Mouse (Mus musculus) CH12.LX (cell line): ENCODE data around the gene Hsf2.

Experiments
- CTCF ChIP-seq, 2 experiments: IDR thresholded peaks in 1 of 2; conservative IDR thresholded peaks in 1 of 2; 2 replicates each; pipeline ENCODE4 v1.5.1; 2011 to 2012; ENCODE audit warnings: low read depth in 2 of 2, low read length in 2 of 2, improper control_type of control experiment in 1 of 2, inconsistent platforms in 1 of 2, mild to moderate bottlenecking in 1 of 2, moderate library complexity in 1 of 2
- GABPA ChIP-seq: IDR thresholded peaks from 2 replicates; pipeline ENCODE4 v1.6.1; 2012; ENCODE audit warnings: low read depth, low read length, improper control_type of control experiment, inconsistent platforms; ENCODE audit not compliant: insufficient replicate concordance
- HCFC1 ChIP-seq: IDR thresholded peaks from 2 replicates; pipeline ENCODE4 v1.6.1; 2012; ENCODE audit warnings: low read depth, mild to moderate bottlenecking, inconsistent platforms, low read length, improper control_type of control experiment
- JUND ChIP-seq: conservative IDR thresholded peaks from 2 replicates; pipeline ENCODE4 v1.6.1; 2011; ENCODE audit warnings: low read depth, low read length, improper control_type of control experiment
- RCOR1 ChIP-seq: conservative IDR thresholded peaks from 2 replicates; pipeline ENCODE4 v1.6.1; 2012; ENCODE audit warnings: low read depth, mild to moderate bottlenecking, inconsistent platforms, low read length, improper control_type of control experiment
- UBTF ChIP-seq: IDR thresholded peaks from 2 replicates; pipeline ENCODE4 v1.6.1; 2012; ENCODE audit warnings: low read depth, mild to moderate bottlenecking, inconsistent platforms, low read length, improper control_type of control experiment, moderate library complexity
- USF2 ChIP-seq: conservative IDR thresholded peaks from 2 replicates; pipeline ENCODE4 v1.6.1; 2011; ENCODE audit warnings: low read depth, low read length, improper control_type of control experiment
- ZKSCAN1 ChIP-seq: IDR thresholded peaks from 2 replicates; pipeline ENCODE4 v1.6.1; 2012; ENCODE audit warnings: low read depth, inconsistent platforms, low read length, improper control_type of control experiment, borderline replicate concordance

DNA sequence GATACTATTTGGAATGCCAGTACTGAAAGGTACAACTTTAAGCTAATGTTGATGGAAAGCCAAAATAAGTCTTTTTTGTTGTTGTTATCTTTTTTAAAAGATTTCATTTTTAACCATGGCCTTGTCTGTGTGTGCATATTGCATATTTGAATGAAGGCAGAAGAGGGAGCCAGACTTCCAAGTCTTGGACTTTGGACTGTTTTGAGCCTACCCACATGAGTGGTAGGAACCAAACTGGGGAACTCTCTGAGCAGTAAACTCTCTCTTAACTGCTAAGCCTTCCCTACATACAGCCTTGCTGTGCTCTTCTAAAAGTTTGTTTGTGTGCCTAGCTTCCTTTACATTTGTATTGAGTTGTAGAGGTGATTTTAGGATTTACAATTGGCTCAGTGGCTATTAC, 2.4 kb downstream of the Hsf2 start:
- TF ChIP-seq RCOR1 (no peak), GABPA (no peak), CTCF (conservative IDR thresholded peaks at IDR 0.05 in 1 of 2, IDR thresholded peaks at IDR 0.05 in 1 of 2; ENCODE audit: low read depth in 2 of 2, low read length in 2 of 2) (peak in 1 of 2 experiments; percentile 32; a peak in 2 of 4 replicates), UBTF (no peak), ZKSCAN1 (no peak), JUND (no peak), USF2 (no peak), HCFC1 (no peak)
